Mouse (Mus musculus): ENCODE results near the gene Pef1. TPM values are rescaled to one million over a fixed set of nuclear protein-coding genes. Genes with fewer than 3 reads are reported as not detected.

The Pef1 gene
- polyA plus RNA-seq, 1 experiment = 118 TPM

GRCm38 (mm10) chr4:130085246-130085820, 17.0 kb upstream of the Pef1 start:
- Histone ChIP-seq H3K4me1 (ENCODE audit: control insufficient read depth, insufficient read depth, low read length) (no peaks in the 10 kb centered on the region), H3K4me3 (replicated peaks; ENCODE audit: extremely low read depth, low read depth, low read length) (no peak overlapping the region)
- DNase-seq = no peak
- 61% methylated on average over 12 of the region's 12 CpGs for WGBS
- no peak for TF ChIP-seq POLR2A (IDR thresholded peaks at IDR 0.05; ENCODE audit: borderline replicate concordance, extremely low read depth, low read depth, low read length)

GRCm38 (mm10) chr4:130087293-130087692, 15.1 kb upstream of the Pef1 start:
- TF ChIP-seq POLR2A (IDR thresholded peaks at IDR 0.05; ENCODE audit: borderline replicate concordance, extremely low read depth, low read depth, low read length) (no peak), CTCF (IDR thresholded peaks at IDR 0.05; ENCODE audit: insufficient read depth, low read length) (peak; percentile 100)
- WGBS = 16% methylated on average over 7 of the region's 7 CpGs
- Histone ChIP-seq H3K4me1 (ENCODE audit: control insufficient read depth, insufficient read depth, low read length) (no peaks in the 10 kb centered on the region), H3K4me3 (replicated peaks; ENCODE audit: extremely low read depth, low read depth, low read length) (no peak overlapping the region)
- peak; percentile 96 for DNase-seq

GRCm38 (mm10) chr4:130095137-130095536, 7.2 kb upstream of the Pef1 start:
- Histone ChIP-seq H3K4me1 (ENCODE audit: control insufficient read depth, insufficient read depth, low read length) (no peaks in the 10 kb centered on the region), H3K4me3 (replicated peaks; ENCODE audit: extremely low read depth, low read depth, low read length) (no peak overlapping the region)
- 70% methylated on average over 3 of the region's 3 CpGs for WGBS
- TF ChIP-seq CTCF (IDR thresholded peaks at IDR 0.05; ENCODE audit: insufficient read depth, low read length) (no peak), POLR2A (IDR thresholded peaks at IDR 0.05; ENCODE audit: borderline replicate concordance, extremely low read depth, low read depth, low read length) (no peak)
- DNase-seq = no peak

- peaks cover 7% of the 10 kb centered on the region for H3K4me1 ChIP-seq (ENCODE audit: control insufficient read depth, insufficient read depth, low read length)
- TF ChIP-seq CTCF (IDR thresholded peaks at IDR 0.05; ENCODE audit: insufficient read depth, low read length) = no peak
- TF ChIP-seq POLR2A (IDR thresholded peaks at IDR 0.05; ENCODE audit: borderline replicate concordance, extremely low read depth, low read depth, low read length) = no peak
- no peak for DNase-seq
- 28% methylated on average over 8 of the region's 8 CpGs for WGBS
- no peak overlapping the region for H3K4me3 ChIP-seq (replicated peaks; ENCODE audit: extremely low read depth, low read depth, low read length)
These were observed 1.2 kb upstream of the Pef1 start for GRCm38 (mm10) chr4:130101183-130101582.

GRCm38 (mm10) chr4:130103632-130104031, 1.3 kb downstream of the Pef1 start:
- no peak for DNase-seq
- H3K4me1 ChIP-seq (ENCODE audit: control insufficient read depth, insufficient read depth, low read length) = peaks cover 13% of the 10 kb centered on the region
- 82% methylated on average over 12 of the region's 12 CpGs for WGBS
- TF ChIP-seq CTCF (IDR thresholded peaks at IDR 0.05; ENCODE audit: insufficient read depth, low read length) = no peak
- TF ChIP-seq POLR2A (IDR thresholded peaks at IDR 0.05; ENCODE audit: borderline replicate concordance, extremely low read depth, low read depth, low read length) = no peak
- no peak overlapping the region for H3K4me3 ChIP-seq (replicated peaks; ENCODE audit: extremely low read depth, low read depth, low read length)

- TF ChIP-seq POLR2A (IDR thresholded peaks at IDR 0.05; ENCODE audit: borderline replicate concordance, extremely low read depth, low read depth, low read length) (no peak), CTCF (IDR thresholded peaks at IDR 0.05; ENCODE audit: insufficient read depth, low read length) (no peak)
- peaks cover 13% of the 10 kb centered on the region for H3K4me1 ChIP-seq (ENCODE audit: control insufficient read depth, insufficient read depth, low read length)
- DNase-seq = no peak
- 51% methylated on average over 4 of the region's 4 CpGs for WGBS
- H3K4me3 ChIP-seq (replicated peaks; ENCODE audit: extremely low read depth, low read depth, low read length) = no peak overlapping the region
These were observed 2.2 kb downstream of the Pef1 start for GRCm38 (mm10) chr4:130104584-130104983.

- WGBS = 12% methylated on average over 14 of the region's 14 CpGs
- Histone ChIP-seq H3K4me1 (ENCODE audit: control insufficient read depth, insufficient read depth, low read length) (peaks cover 14% of the 10 kb centered on the region), H3K4me3 (replicated peaks; ENCODE audit: extremely low read depth, low read depth, low read length) (peak overlapping the region; percentile 96)
- no peak for DNase-seq
- TF ChIP-seq POLR2A (IDR thresholded peaks at IDR 0.05; ENCODE audit: borderline replicate concordance, extremely low read depth, low read depth, low read length) (no peak), CTCF (IDR thresholded peaks at IDR 0.05; ENCODE audit: insufficient read depth, low read length) (no peak)
These were observed 4.7 kb downstream of the Pef1 start for GRCm38 (mm10) chr4:130107065-130107443.

- H3K4me3 ChIP-seq (replicated peaks; ENCODE audit: extremely low read depth, low read depth, low read length) = peak overlapping the region; percentile 96
- TF ChIP-seq POLR2A (IDR thresholded peaks at IDR 0.05; ENCODE audit: borderline replicate concordance, extremely low read depth, low read depth, low read length) (peak; percentile 92; the same call in 1 of the 2 replicates), CTCF (IDR thresholded peaks at IDR 0.05; ENCODE audit: insufficient read depth, low read length) (no peak)
- DNase-seq = peak; percentile 100
- peaks cover 16% of the 10 kb centered on the region for H3K4me1 ChIP-seq (ENCODE audit: control insufficient read depth, insufficient read depth, low read length)
- WGBS = under 1% methylated on average over 39 of the region's 39 CpGs
These were observed 5.2 kb downstream of the Pef1 start for GRCm38 (mm10) chr4:130107444-130108131.

- DNase-seq = peak; percentile 56
- H3K4me1 ChIP-seq (ENCODE audit: control insufficient read depth, insufficient read depth, low read length) = peaks cover 20% of the 10 kb centered on the region
- no peak for TF ChIP-seq CTCF (IDR thresholded peaks at IDR 0.05; ENCODE audit: insufficient read depth, low read length)
- TF ChIP-seq POLR2A (IDR thresholded peaks at IDR 0.05; ENCODE audit: borderline replicate concordance, extremely low read depth, low read depth, low read length) = 0 out of 2 replicates have a peak, but pooled peaks have one; percentile 14
- H3K4me3 ChIP-seq (replicated peaks; ENCODE audit: extremely low read depth, low read depth, low read length) = no peak overlapping the region
- 69% methylated on average over 3 of the region's 3 CpGs for WGBS
These were observed 6.6 kb downstream of the Pef1 start for GRCm38 (mm10) chr4:130108929-130109328.

- 65% methylated on average over 9 of the region's 9 CpGs for WGBS
- no peak for DNase-seq
- Histone ChIP-seq H3K4me3 (replicated peaks; ENCODE audit: extremely low read depth, low read depth, low read length) (peak overlapping the region; percentile 38), H3K4me1 (ENCODE audit: control insufficient read depth, insufficient read depth, low read length) (peaks cover 20% of the 10 kb centered on the region)
- TF ChIP-seq CTCF (IDR thresholded peaks at IDR 0.05; ENCODE audit: insufficient read depth, low read length) (no peak), POLR2A (IDR thresholded peaks at IDR 0.05; ENCODE audit: borderline replicate concordance, extremely low read depth, low read depth, low read length) (no peak)
These were observed 7.3 kb downstream of the Pef1 start for GRCm38 (mm10) chr4:130109666-130110065.

All from lung, adult 2 months (tissue).